Mouse (Mus musculus) limb, embryonic 12.5 days (tissue): ENCODE data around the gene Zkscan1. TPM values are rescaled to one million over a fixed set of nuclear protein-coding genes. Genes with fewer than 3 reads are reported as not detected.

Experiments used
- ATAC-seq: fragments of 200-750 bp; cut with Nextera tagmentation; 2 replicates; pipeline ENCODE4 v1.8.0; 2017; ENCODE audit warnings: low read depth, moderate TSS enrichment; ENCODE audit not compliant: insufficient number of reproducible peaks, insufficient read depth, low FRiP score, low TSS enrichment
- H3K27ac ChIP-seq: fragments of 300-500 bp; sonication (generic); 2 replicates; pipeline ENCODE4 v1.5.1; 2016; ENCODE audit warnings: mild to moderate bottlenecking, moderate library complexity
- H3K27me3 ChIP-seq: fragments of 300-500 bp; sonication (generic); 2 replicates; pipeline ENCODE4 v1.6.1; 2016; ENCODE audit warnings: mild to moderate bottlenecking, moderate library complexity
- H3K36me3 ChIP-seq: fragments of 300-500 bp; sonication (generic); 2 replicates; pipeline ENCODE4 v1.6.1; 2016; ENCODE audit warnings: mild to moderate bottlenecking, moderate library complexity
- H3K4me1 ChIP-seq: fragments of 300-500 bp; sonication (generic); replicated peaks from 2 replicates; pipeline ENCODE4 v1.6.1; 2016
- H3K4me2 ChIP-seq: fragments of 300-500 bp; sonication (generic); 2 replicates; pipeline ENCODE4 v1.6.1; 2016; ENCODE audit warnings: mild to moderate bottlenecking, moderate library complexity
- H3K4me3 ChIP-seq: fragments of 300-500 bp; sonication (generic); replicated peaks from 2 replicates; pipeline ENCODE4 v1.5.1; 2016; ENCODE audit warnings: mild to moderate bottlenecking
- H3K9ac ChIP-seq: fragments of 300-500 bp; sonication (generic); replicated peaks from 2 replicates; pipeline ENCODE4 v1.6.1; 2016; ENCODE audit warnings: mild to moderate bottlenecking, moderate library complexity
- H3K9me3 ChIP-seq: fragments of 300-500 bp; sonication (generic); 2 replicates; pipeline ENCODE4 v1.6.1; 2016; ENCODE audit warnings: mild to moderate bottlenecking, moderate library complexity
- WGBS: fragments of 180-500 bp; shearing (Covaris S2); methylation state at CpG from one replicate; pipeline ENCODE4 v1.1.7; 2016; 5-methylcytosine and 5-hydroxymethylcytosine counted together
- polyA plus RNA-seq: library from polyadenylated mRNA; unstranded; fragments of >200 nt; fragmentation: Nextera tagmentation; extraction: Ambion mirVana; gene quantifications from 2 replicates; pipeline ENCODE4 v1.2.1, GENCODE M21; 2016

Gene Zkscan1
- polyA plus RNA-seq, 1 experiment from 2014 or later, result 26.8 TPM

DNA sequence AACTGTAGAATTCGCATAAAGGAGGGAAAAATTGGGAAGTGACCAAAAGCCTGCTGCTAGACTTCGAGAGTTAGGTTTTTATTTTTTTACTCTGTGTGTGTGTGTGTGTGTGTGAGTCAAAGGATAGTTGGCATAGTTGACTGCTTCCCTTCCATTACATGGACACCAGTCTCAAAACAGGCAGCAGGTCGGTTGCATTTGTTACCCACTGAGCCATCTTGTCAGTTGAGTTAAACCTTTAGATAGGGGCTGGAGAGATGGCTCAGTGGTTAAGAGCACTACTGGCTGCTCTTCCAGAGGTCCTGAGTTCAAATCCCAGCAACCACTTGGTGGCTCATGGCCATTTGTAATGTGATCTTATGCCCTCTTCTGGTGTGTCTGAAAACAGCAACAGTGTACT lies 33.2 kb downstream of the Zkscan1 start:
- no peaks in the 10 kb centered on the region for H3K9me3 ChIP-seq
- WGBS, result 80% methylated on average over 3 of the region's 3 CpGs
- H3K4me3 ChIP-seq, result peak overlapping the region; percentile 65
- H3K27ac ChIP-seq, result no peak overlapping the region
- peaks cover 35% of the 10 kb centered on the region for H3K36me3 ChIP-seq
- peak overlapping the region; percentile 75 for H3K9ac ChIP-seq
- H3K4me2 ChIP-seq, result peak overlapping the region; percentile 71
- no peak for ATAC-seq
- H3K27me3 ChIP-seq, result no peaks in the 10 kb centered on the region
- H3K4me1 ChIP-seq, result peaks cover 10% of the 10 kb centered on the region

DNA sequence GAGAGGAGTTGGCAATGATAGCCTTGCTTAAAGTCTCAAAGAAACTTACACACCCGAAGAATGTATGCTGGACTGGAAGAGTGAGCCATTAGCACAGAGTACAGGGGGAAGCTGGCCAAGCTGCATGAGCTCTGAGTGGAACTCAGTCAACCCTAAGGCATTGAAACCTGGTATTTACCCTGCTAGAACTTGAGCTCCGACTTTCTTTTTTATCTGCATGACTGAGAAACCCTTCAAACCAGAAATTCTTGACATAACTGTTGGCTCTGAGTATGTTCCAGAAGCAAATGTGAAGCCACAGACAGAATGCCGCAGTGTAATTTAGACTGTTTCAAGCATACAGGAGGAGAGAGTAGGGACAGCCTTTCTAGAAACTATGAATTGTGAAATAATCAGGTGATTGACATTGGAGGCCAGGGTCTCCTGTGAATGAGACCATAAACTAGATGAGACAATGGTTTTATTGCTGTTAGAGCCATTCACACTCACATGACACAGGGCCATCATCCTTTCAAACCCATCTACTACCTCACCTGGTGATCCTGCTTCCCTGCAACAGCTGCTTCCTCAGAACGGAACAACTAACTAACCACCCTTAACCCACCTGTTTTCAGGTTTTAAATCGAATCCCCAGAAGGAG lies 47.7 kb downstream of the Zkscan1 start:
- Histone ChIP-seq H3K9me3 (no peaks in the 10 kb centered on the region), H3K36me3 (peaks cover 79% of the 10 kb centered on the region), H3K4me3 (no peak overlapping the region), H3K27me3 (no peaks in the 10 kb centered on the region), H3K4me2 (no peak overlapping the region), H3K4me1 (no peaks in the 10 kb centered on the region), H3K27ac (no peak overlapping the region), H3K9ac (no peak overlapping the region)
- WGBS, result 80% methylated on average over 5 of the region's 5 CpGs
- no peak for ATAC-seq

DNA sequence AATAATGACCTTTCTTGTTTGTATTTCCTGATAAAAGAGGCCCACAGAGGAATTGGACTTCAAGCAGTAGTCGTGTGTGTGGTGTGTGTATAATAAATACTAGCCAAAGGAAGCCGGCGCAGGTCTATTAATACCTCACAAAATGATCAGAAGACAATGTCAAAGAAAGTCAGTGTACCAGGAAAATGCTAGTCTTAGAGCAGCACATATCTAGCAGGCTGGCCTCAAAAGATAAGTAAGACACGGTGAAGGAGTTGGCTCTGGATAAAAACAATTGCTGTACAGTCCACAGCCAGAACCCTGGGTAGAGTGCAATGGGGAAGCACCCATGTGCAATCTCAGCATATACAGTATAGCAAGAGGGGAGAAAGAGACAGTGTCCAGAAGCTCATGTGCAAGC lies 52.4 kb downstream of the Zkscan1 start:
- H3K4me3 ChIP-seq, result no peak overlapping the region
- peaks cover 46% of the 10 kb centered on the region for H3K36me3 ChIP-seq
- ATAC-seq, result no peak
- H3K4me1 ChIP-seq, result no peaks in the 10 kb centered on the region
- H3K9me3 ChIP-seq, result no peaks in the 10 kb centered on the region
- no peak overlapping the region for H3K27ac ChIP-seq
- WGBS, result 93% methylated on average over 4 of the region's 4 CpGs
- H3K9ac ChIP-seq, result no peak overlapping the region
- H3K4me2 ChIP-seq, result no peak overlapping the region
- H3K27me3 ChIP-seq, result no peaks in the 10 kb centered on the region

DNA sequence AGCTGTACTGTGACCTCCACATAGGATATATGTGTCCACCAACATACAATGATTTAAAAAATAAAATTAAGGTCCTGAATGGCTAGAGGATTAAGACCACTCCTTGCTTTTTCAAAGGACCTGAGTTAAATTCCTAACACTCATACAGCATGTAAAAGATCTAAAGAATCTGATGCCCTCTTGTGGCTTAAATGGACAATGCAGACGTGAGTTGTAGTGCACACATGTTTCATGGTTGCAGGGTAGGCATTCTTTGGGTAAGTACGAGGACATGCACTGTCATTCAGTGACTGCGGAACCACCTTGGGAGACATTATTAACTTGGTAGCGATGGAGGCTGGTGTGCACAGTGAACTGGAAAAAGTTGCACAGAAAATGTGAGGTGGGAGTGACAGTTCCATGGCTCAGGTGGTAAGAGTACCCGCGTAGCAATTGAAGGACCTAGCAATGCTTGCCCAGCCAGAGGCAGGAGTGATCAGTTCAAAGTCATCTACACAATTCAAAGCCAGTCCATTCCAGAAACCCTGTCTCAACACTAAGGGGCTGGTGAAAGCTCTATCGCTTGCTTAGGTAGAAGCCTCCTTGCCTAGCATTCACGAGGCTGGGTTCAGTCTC lies 53.2 kb downstream of the Zkscan1 start:
- ATAC-seq, result no peak
- no peak overlapping the region for H3K4me3 ChIP-seq
- H3K9ac ChIP-seq, result no peak overlapping the region
- no peaks in the 10 kb centered on the region for H3K27me3 ChIP-seq
- H3K36me3 ChIP-seq, result peaks cover 44% of the 10 kb centered on the region
- no peak overlapping the region for H3K27ac ChIP-seq
- no peak overlapping the region for H3K4me2 ChIP-seq
- no peaks in the 10 kb centered on the region for H3K4me1 ChIP-seq
- 63% methylated on average over 8 of the region's 8 CpGs for WGBS
- no peaks in the 10 kb centered on the region for H3K9me3 ChIP-seq

DNA sequence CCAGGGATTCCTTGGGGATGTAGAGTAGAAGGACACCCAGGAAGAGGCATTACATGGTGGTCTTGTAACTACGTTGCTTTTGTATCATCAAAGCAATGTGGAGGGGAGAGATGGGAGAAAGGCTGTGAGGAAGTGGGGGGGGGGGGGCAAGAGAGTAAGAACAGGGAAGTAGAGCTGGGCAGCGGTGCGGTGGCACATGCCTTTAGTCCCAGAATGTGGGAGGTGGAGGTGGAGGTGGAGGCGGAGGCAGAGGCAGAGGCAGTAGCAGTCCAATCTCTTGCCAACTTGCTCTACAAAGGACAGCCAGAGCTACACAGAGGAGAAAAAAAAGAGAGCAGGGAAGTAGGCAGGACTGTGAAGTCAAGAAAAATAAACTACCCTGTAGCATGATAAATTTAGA lies 53.7 kb downstream of the Zkscan1 start:
- peaks cover 44% of the 10 kb centered on the region for H3K36me3 ChIP-seq
- no peak for ATAC-seq
- no peaks in the 10 kb centered on the region for H3K4me1 ChIP-seq
- 87% methylated on average over 4 of the region's 4 CpGs for WGBS
- no peak overlapping the region for H3K27ac ChIP-seq
- no peak overlapping the region for H3K4me3 ChIP-seq
- no peaks in the 10 kb centered on the region for H3K27me3 ChIP-seq
- H3K9me3 ChIP-seq, result no peaks in the 10 kb centered on the region
- no peak overlapping the region for H3K9ac ChIP-seq
- H3K4me2 ChIP-seq, result no peak overlapping the region

DNA sequence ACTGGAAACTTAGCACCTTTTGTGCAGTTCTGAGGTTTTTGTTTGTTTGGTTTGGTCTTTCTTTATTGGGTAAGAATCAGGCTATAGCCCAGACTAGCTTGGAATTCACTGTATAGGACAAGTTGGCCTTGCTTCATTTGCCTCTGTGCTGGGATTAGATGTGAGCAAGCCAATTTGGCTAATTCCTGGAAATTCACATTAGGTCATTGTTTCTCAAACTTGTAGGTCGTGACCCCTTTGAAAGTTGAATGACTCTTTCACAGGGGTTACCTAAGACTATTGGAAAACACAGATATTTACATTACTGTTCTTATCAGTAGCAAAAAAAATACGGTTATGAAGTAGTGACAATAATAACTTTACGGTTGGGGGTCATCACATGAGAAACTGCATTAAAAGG lies 69.5 kb downstream of the Zkscan1 start:
- Histone ChIP-seq H3K4me2 (peak overlapping the region; percentile 66), H3K4me3 (peak overlapping the region; percentile 76), H3K9ac (peak overlapping the region; percentile 91), H3K27ac (no peak overlapping the region), H3K36me3 (peaks cover 37% of the 10 kb centered on the region), H3K27me3 (no peaks in the 10 kb centered on the region), H3K9me3 (no peaks in the 10 kb centered on the region), H3K4me1 (peaks cover 7% of the 10 kb centered on the region; the same call in 1 of the 2 replicates)
- 87% methylated on average over 3 of the region's 3 CpGs for WGBS
- no peak for ATAC-seq

DNA sequence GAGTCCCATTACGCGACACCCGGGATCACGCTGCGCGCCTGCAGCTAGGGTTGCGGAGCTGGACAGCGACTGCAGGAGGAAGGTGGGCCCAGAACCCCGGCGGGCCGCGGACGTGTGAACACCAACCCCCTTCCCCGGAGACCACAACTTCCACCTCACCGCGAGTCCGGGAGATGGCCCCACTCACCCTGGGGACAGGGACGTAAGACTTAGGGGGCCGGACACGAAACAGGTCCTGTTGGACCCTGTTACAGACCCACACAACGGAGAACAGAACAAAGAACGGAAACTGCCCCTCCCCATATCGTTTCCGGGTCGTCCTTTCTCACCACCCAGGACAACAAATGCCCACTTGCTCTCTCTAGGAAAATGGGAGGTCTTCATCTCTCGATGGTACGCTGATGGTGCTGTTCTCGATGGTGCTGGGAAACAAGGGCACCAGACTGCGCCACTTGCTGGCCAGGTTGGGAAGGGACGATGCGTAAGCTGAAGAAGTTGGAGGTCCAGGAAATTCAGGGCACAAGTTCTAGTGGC lies 70.6 kb downstream of the Zkscan1 start, which contains the start of gene Zfp113:
TSS of gene Zfp113 (minus strand) at position 302 of the 534 bp plus-strand sequence.
- WGBS, result under 1% methylated on average over 31 of the region's 31 CpGs
- Histone ChIP-seq H3K4me1 (peaks cover 10% of the 10 kb centered on the region; the same call in 1 of the 2 replicates), H3K27ac (peak within 1 kb of the TSS; percentile 95)

More for the DNA sequence above, 70.6 kb downstream of the Zkscan1 start, which contains the start of gene Zfp113:
- peak; percentile 95 for ATAC-seq
- Histone ChIP-seq H3K9ac (peak within 1 kb of the TSS; percentile 91), H3K27me3 (no peaks in the 10 kb centered on the region), H3K36me3 (peaks cover 32% of the 10 kb centered on the region), H3K4me2 (peak within 1 kb of the TSS; percentile 66), H3K9me3 (no peaks in the 10 kb centered on the region), H3K4me3 (peak within 1 kb of the TSS; percentile 76)

Other genes starting within 250 kb of the Zkscan1 start
- 0.14 and 0.22 TPM in 2 replicates for gene Pilra, start 248.8 kb upstream of the Zkscan1 start, polyA plus RNA-seq
- not detected in 2 replicates for gene Pilrb1, start 227.0 kb upstream of the Zkscan1 start, polyA plus RNA-seq
- gene Pilrb2, start 213.3 kb upstream of the Zkscan1 start, polyA plus RNA-seq, result not detected in 2 replicates
- gene Cyp3a13, start 163.5 kb upstream of the Zkscan1 start, polyA plus RNA-seq, result not detected in 2 replicates
- gene Gjc3, start 122.0 kb upstream of the Zkscan1 start, polyA plus RNA-seq, result 0.08 and 0.19 TPM in 2 replicates
- not detected in 2 replicates for gene Azgp1, start 103.6 kb upstream of the Zkscan1 start, polyA plus RNA-seq
- gene Smok3a, start 63.8 kb upstream of the Zkscan1 start, polyA plus RNA-seq, result not detected in 2 replicates
- gene Smok3b, start 63.7 kb upstream of the Zkscan1 start, polyA plus RNA-seq, result not detected in 2 replicates
- not detected in 2 replicates for gene Smok3c, start 31.9 kb upstream of the Zkscan1 start, polyA plus RNA-seq
- 78.8 and 80.9 TPM in 2 replicates for gene Zscan21, start 31.8 kb downstream of the Zkscan1 start, polyA plus RNA-seq
- gene Zfp113, start 70.7 kb downstream of the Zkscan1 start, polyA plus RNA-seq, result 23.4 and 27.4 TPM in 2 replicates
- 332 and 333 TPM in 2 replicates for gene Cops6, start 76.0 kb downstream of the Zkscan1 start, polyA plus RNA-seq
- 32.0 and 36.3 TPM in 2 replicates for gene Ap4m1, start 86.9 kb downstream of the Zkscan1 start, polyA plus RNA-seq
- gene Mcm7, start 87.3 kb downstream of the Zkscan1 start, polyA plus RNA-seq, result 298 and 302 TPM in 2 replicates
- gene Taf6, start 102.4 kb downstream of the Zkscan1 start, polyA plus RNA-seq, result 114 and 122 TPM in 2 replicates
- 57.7 and 64.7 TPM in 2 replicates for gene Cnpy4, start 102.4 kb downstream of the Zkscan1 start, polyA plus RNA-seq
- 9.7 and 12.2 TPM in 2 replicates for gene Mblac1, start 109.2 kb downstream of the Zkscan1 start, polyA plus RNA-seq
- gene Nxpe5, start 140.8 kb downstream of the Zkscan1 start, polyA plus RNA-seq, result not detected in 2 replicates
- gene Lamtor4, start 170.4 kb downstream of the Zkscan1 start, polyA plus RNA-seq, result 41.8 and 42.5 TPM in 2 replicates
- 9.7 and 11.0 TPM in 2 replicates for gene BC037034, start 178.9 kb downstream of the Zkscan1 start, polyA plus RNA-seq
- gene Gal3st4, start 187.8 kb downstream of the Zkscan1 start, polyA plus RNA-seq, result 4.0 and 4.5 TPM in 2 replicates
- 0.12 and 0.25 TPM in 2 replicates for gene Gm43720, start 194.9 kb downstream of the Zkscan1 start, polyA plus RNA-seq
- gene Gpc2, start 194.9 kb downstream of the Zkscan1 start, polyA plus RNA-seq, result 62.5 and 62.8 TPM in 2 replicates
- 8.2 and 9.2 TPM in 2 replicates for gene Stag3, start 195.2 kb downstream of the Zkscan1 start, polyA plus RNA-seq